Mouse (Mus musculus): ENCODE measurements around the gene Gimap9. TPM values are rescaled to one million over a fixed set of nuclear protein-coding genes. Genes with fewer than 3 reads are reported as not detected.

The Gimap9 gene
- 0.92 TPM for polyA plus RNA-seq (2012; fragmentation: generic; extraction: Trizol)
- long read RNA-seq, experiment 1 = 0 reads
- long read RNA-seq, experiment 2 = 0 reads

- no peaks in the 10 kb centered on the region for H3K79me3 ChIP-seq (ENCODE audit: low read depth)
- no peaks in the 10 kb centered on the region for H3K79me2 ChIP-seq (ENCODE audit: control insufficient read depth, insufficient read depth)
- no peaks in the 10 kb centered on the region for H3K36me3 ChIP-seq (ENCODE audit: control insufficient read depth, insufficient read depth)
- TF ChIP-seq CTCF (IDR thresholded peaks at IDR 0.05; ENCODE audit: control insufficient read depth, insufficient read depth, insufficient read length) (no peak), MYOG (IDR thresholded peaks at IDR 0.05; ENCODE audit: control insufficient read depth, extremely low read depth, insufficient read length) (no peak), MYOD1 (IDR thresholded peaks at IDR 0.05; ENCODE audit: control insufficient read depth, insufficient read length, low read depth) (no peak), FOSL1 (IDR thresholded peaks at IDR 0.05; ENCODE audit: insufficient read depth, low read length, poor library complexity, severe bottlenecking) (no peak), MAX (IDR thresholded peaks at IDR 0.05) (no peak), CEBPB (IDR thresholded peaks at IDR 0.05; ENCODE audit: low read depth) (no peak), USF1 (IDR thresholded peaks at IDR 0.05; ENCODE audit: low read depth) (no peak)
- H3K4me3 ChIP-seq (ENCODE audit: insufficient read depth, poor library complexity, severe bottlenecking) = no peak within 1 kb of the TSS
- H3K27me3 ChIP-seq (ENCODE audit: control insufficient read depth, insufficient read depth, insufficient read length) = no peaks in the 10 kb centered on the region
- no peak within 1 kb of the TSS for H3ac ChIP-seq (ENCODE audit: control insufficient read depth, insufficient read length, low read depth)
Observed at GRCm38 (mm10) chr6:48675931-48676859, at the start of gene Gimap9. Gene Gimap9 (plus strand): TSS chr6:48676129.

- no peak for TF ChIP-seq MYOG (IDR thresholded peaks at IDR 0.05; ENCODE audit: control insufficient read depth, extremely low read depth, insufficient read length)
- TF ChIP-seq USF1 (IDR thresholded peaks at IDR 0.05; ENCODE audit: low read depth) = no peak
- no peak for TF ChIP-seq MAX (IDR thresholded peaks at IDR 0.05)
- TF ChIP-seq MYOD1 (IDR thresholded peaks at IDR 0.05; ENCODE audit: control insufficient read depth, insufficient read length, low read depth) = no peak
- no peak for TF ChIP-seq CTCF (IDR thresholded peaks at IDR 0.05; ENCODE audit: control insufficient read depth, insufficient read depth, insufficient read length)
- TF ChIP-seq CEBPB (IDR thresholded peaks at IDR 0.05; ENCODE audit: low read depth) = no peak
- no peak for TF ChIP-seq FOSL1 (IDR thresholded peaks at IDR 0.05; ENCODE audit: insufficient read depth, low read length, poor library complexity, severe bottlenecking)
- Histone ChIP-seq H3K36me3 (ENCODE audit: control insufficient read depth, insufficient read depth) (no peaks in the 10 kb centered on the region), H3K4me3 (ENCODE audit: insufficient read depth, poor library complexity, severe bottlenecking) (no peak within 1 kb of the TSS), H3K27me3 (ENCODE audit: control insufficient read depth, insufficient read depth, insufficient read length) (peaks cover 21% of the 10 kb centered on the region), H3K79me3 (ENCODE audit: low read depth) (no peaks in the 10 kb centered on the region), H3K79me2 (ENCODE audit: control insufficient read depth, insufficient read depth) (no peaks in the 10 kb centered on the region), H3ac (ENCODE audit: control insufficient read depth, insufficient read length, low read depth) (no peak within 1 kb of the TSS)
Observed at GRCm38 (mm10) chr6:48626464-48626863, 49.5 kb upstream of the Gimap9 start, which contains the start of gene AI854703. Gene AI854703 (plus strand): TSS chr6:48626764.

GRCm38 (mm10) chr6:48626984-48627383 is 48.9 kb upstream of the Gimap9 start:
- H3K36me3 ChIP-seq (ENCODE audit: control insufficient read depth, insufficient read depth) = no peaks in the 10 kb centered on the region
- H3ac ChIP-seq (ENCODE audit: control insufficient read depth, insufficient read length, low read depth) = no peak overlapping the region
- H3K79me3 ChIP-seq (ENCODE audit: low read depth) = no peaks in the 10 kb centered on the region
- H3K4me3 ChIP-seq (ENCODE audit: insufficient read depth, poor library complexity, severe bottlenecking) = no peak overlapping the region
- H3K27me3 ChIP-seq (ENCODE audit: control insufficient read depth, insufficient read depth, insufficient read length) = peaks cover 24% of the 10 kb centered on the region
- no peaks in the 10 kb centered on the region for H3K79me2 ChIP-seq (ENCODE audit: control insufficient read depth, insufficient read depth)
- TF ChIP-seq CTCF (IDR thresholded peaks at IDR 0.05; ENCODE audit: control insufficient read depth, insufficient read depth, insufficient read length) (no peak), MAX (IDR thresholded peaks at IDR 0.05) (no peak), CEBPB (IDR thresholded peaks at IDR 0.05; ENCODE audit: low read depth) (no peak), MYOG (IDR thresholded peaks at IDR 0.05; ENCODE audit: control insufficient read depth, extremely low read depth, insufficient read length) (no peak), USF1 (IDR thresholded peaks at IDR 0.05; ENCODE audit: low read depth) (no peak)

GRCm38 (mm10) chr6:48627511-48627924 is 48.4 kb upstream of the Gimap9 start:
- TF ChIP-seq MYOD1 (IDR thresholded peaks at IDR 0.05; ENCODE audit: control insufficient read depth, insufficient read length, low read depth) (no peak), CEBPB (IDR thresholded peaks at IDR 0.05; ENCODE audit: low read depth) (no peak), MYOG (IDR thresholded peaks at IDR 0.05; ENCODE audit: control insufficient read depth, extremely low read depth, insufficient read length) (no peak), USF1 (IDR thresholded peaks at IDR 0.05; ENCODE audit: low read depth) (no peak), MAX (IDR thresholded peaks at IDR 0.05) (no peak), CTCF (IDR thresholded peaks at IDR 0.05; ENCODE audit: control insufficient read depth, insufficient read depth, insufficient read length) (no peak), FOSL1 (IDR thresholded peaks at IDR 0.05; ENCODE audit: insufficient read depth, low read length, poor library complexity, severe bottlenecking) (no peak)
- Histone ChIP-seq H3K79me2 (ENCODE audit: control insufficient read depth, insufficient read depth) (no peaks in the 10 kb centered on the region), H3ac (ENCODE audit: control insufficient read depth, insufficient read length, low read depth) (no peak overlapping the region), H3K79me3 (ENCODE audit: low read depth) (no peaks in the 10 kb centered on the region), H3K27me3 (ENCODE audit: control insufficient read depth, insufficient read depth, insufficient read length) (peaks cover 24% of the 10 kb centered on the region), H3K4me3 (ENCODE audit: insufficient read depth, poor library complexity, severe bottlenecking) (no peak overlapping the region), H3K36me3 (ENCODE audit: control insufficient read depth, insufficient read depth) (no peaks in the 10 kb centered on the region)

- H3K79me3 ChIP-seq (ENCODE audit: low read depth) = no peaks in the 10 kb centered on the region
- no peaks in the 10 kb centered on the region for H3K36me3 ChIP-seq (ENCODE audit: control insufficient read depth, insufficient read depth)
- TF ChIP-seq MYOD1 (IDR thresholded peaks at IDR 0.05; ENCODE audit: control insufficient read depth, insufficient read length, low read depth) (no peak), CTCF (IDR thresholded peaks at IDR 0.05; ENCODE audit: control insufficient read depth, insufficient read depth, insufficient read length) (no peak), CEBPB (IDR thresholded peaks at IDR 0.05; ENCODE audit: low read depth) (no peak), FOSL1 (IDR thresholded peaks at IDR 0.05; ENCODE audit: insufficient read depth, low read length, poor library complexity, severe bottlenecking) (no peak), MAX (IDR thresholded peaks at IDR 0.05) (no peak), MYOG (IDR thresholded peaks at IDR 0.05; ENCODE audit: control insufficient read depth, extremely low read depth, insufficient read length) (no peak)
- no peak overlapping the region for H3K4me3 ChIP-seq (ENCODE audit: insufficient read depth, poor library complexity, severe bottlenecking)
- H3ac ChIP-seq (ENCODE audit: control insufficient read depth, insufficient read length, low read depth) = no peak overlapping the region
- peaks cover 24% of the 10 kb centered on the region for H3K27me3 ChIP-seq (ENCODE audit: control insufficient read depth, insufficient read depth, insufficient read length)
- no peaks in the 10 kb centered on the region for H3K79me2 ChIP-seq (ENCODE audit: control insufficient read depth, insufficient read depth)
Observed at GRCm38 (mm10) chr6:48628377-48628776, 47.6 kb upstream of the Gimap9 start.
